Comparison of ENCODE assay signal across 28 mouse cellular contexts in the genomic region with DNA sequence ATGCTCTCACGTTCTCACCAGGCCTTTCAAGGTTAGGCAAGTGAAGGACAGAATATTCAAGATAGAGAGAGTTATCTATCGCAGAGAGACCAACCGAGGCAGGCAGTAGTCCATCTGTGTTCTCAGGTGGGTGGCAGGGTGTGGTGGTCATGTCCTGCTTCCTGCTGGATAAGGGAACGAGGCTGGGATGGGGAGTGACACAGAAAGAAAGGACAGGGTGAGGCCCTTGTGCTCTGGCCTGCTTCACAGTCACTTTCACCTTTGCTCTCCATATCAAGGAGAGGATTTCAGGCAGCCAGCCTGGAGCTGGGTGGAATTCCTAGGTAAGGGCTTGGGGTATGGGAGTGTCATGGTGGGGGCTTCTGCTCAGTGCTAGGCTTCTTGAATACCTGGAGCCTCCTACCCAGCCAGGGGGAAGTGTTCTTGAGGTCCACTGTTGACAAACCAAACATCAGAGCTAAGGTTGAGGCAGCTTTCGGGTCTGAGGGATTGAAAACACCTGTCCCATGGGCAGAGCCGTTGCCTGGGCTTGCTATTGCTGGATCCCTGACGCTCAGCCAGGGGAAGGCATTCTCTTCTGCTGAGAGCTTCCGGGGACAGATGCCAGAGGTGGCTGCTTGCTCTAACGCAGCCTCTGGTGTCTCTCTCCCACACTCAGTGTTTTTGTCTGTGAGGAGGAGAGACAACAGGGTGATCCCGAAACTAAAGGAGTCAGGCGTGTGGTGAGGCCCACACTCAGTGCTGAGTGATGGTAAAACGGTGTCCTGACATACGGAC. TPM values are rescaled to one million over a fixed set of nuclear protein-coding genes. Genes with fewer than 3 reads are reported as not detected.
A peak's percentile ranks its signal among the peaks of the same experiment; 100 is the strongest.
DNase-seq lines count a peak whose midpoint lies in the region; ATAC-seq lines count a peak whose summit lies in the region.
"Had no signal": no experiment of that assay in that cellular context is flagged by ENCODE, and none has a peak within 500 bp of the region (broad histone marks: within the 10 kb centered on the region; RNA-seq: fewer than 3 reads in every experiment).

No protein-coding gene starts in this region.

- H3K4me1 ChIP-seq in heart, embryonic 13.5 days, result peaks cover 25% of the 10 kb centered on the region
- 0 out of 2 replicates have a peak, but pooled peaks cover 3% of the 10 kb centered on the region for H3K4me1 ChIP-seq in heart, embryonic 11.5 days (ENCODE audit: control insufficient read depth, insufficient read depth, low read length)
- no peaks in the 10 kb centered on the region for H3K4me1 ChIP-seq in stomach, embryonic 16.5 days (ENCODE audit: control insufficient read depth, insufficient read depth, low read length)
- no peaks in the 10 kb centered on the region for H3K4me1 ChIP-seq in hindbrain, embryonic 13.5 days (replicated peaks)
- H3K4me1 ChIP-seq: embryonic facial prominence, embryonic 12.5 days; hindbrain, embryonic 15.5 days; limb, embryonic 13.5 days; midbrain, embryonic 13.5 days had no signal

- H3K4me2 ChIP-seq in heart, embryonic 13.5 days, result no peak overlapping the region
- H3K4me2 ChIP-seq in heart, embryonic 11.5 days, result no peak overlapping the region
- no peak overlapping the region for H3K4me2 ChIP-seq in stomach, embryonic 16.5 days (ENCODE audit: low read depth, low read length)
- H3K4me2 ChIP-seq in hindbrain, embryonic 13.5 days, result no peak overlapping the region
- H3K4me2 ChIP-seq: embryonic facial prominence, embryonic 12.5 days; hindbrain, embryonic 15.5 days; limb, embryonic 13.5 days; lung, embryonic 14.5 days; midbrain, embryonic 13.5 days had no signal

- no peaks in the 10 kb centered on the region for H3K27me3 ChIP-seq in heart, embryonic 13.5 days (replicated peaks)
- H3K27me3 ChIP-seq in heart, embryonic 11.5 days (ENCODE audit: control insufficient read depth, insufficient read depth, low read length), result no peaks in the 10 kb centered on the region
- no peaks in the 10 kb centered on the region for H3K27me3 ChIP-seq in stomach, embryonic 16.5 days (ENCODE audit: control insufficient read depth, insufficient read depth, low read length)
- no peaks in the 10 kb centered on the region for H3K27me3 ChIP-seq in hindbrain, embryonic 13.5 days
- H3K27me3 ChIP-seq: CH12.LX; embryonic facial prominence, embryonic 12.5 days; hindbrain, embryonic 15.5 days; limb, embryonic 13.5 days; megakaryocyte, embryonic 14.5 days; midbrain, embryonic 13.5 days had no signal

- no peaks in the 10 kb centered on the region for H3K9me3 ChIP-seq in heart, embryonic 13.5 days
- H3K9me3 ChIP-seq in heart, embryonic 11.5 days (replicated peaks; ENCODE audit: control insufficient read depth, low read length), result no peaks in the 10 kb centered on the region
- no peaks in the 10 kb centered on the region for H3K9me3 ChIP-seq in stomach, embryonic 16.5 days (replicated peaks; ENCODE audit: control insufficient read depth, low read length)
- no peaks in the 10 kb centered on the region for H3K9me3 ChIP-seq in hindbrain, embryonic 13.5 days
- H3K9me3 ChIP-seq: embryonic facial prominence, embryonic 12.5 days; G1E; hindbrain, embryonic 15.5 days; limb, embryonic 13.5 days; megakaryocyte, embryonic 14.5 days; midbrain, embryonic 13.5 days had no signal

- no peak overlapping the region for H3K4me3 ChIP-seq in heart, embryonic 13.5 days
- H3K4me3 ChIP-seq in heart, embryonic 11.5 days (ENCODE audit: low read depth, low read length), result no peak overlapping the region
- no peak overlapping the region for H3K4me3 ChIP-seq in stomach, embryonic 16.5 days (replicated peaks; ENCODE audit: low read length)
- H3K4me3 ChIP-seq in hindbrain, embryonic 13.5 days, result no peak overlapping the region
- H3K4me3 ChIP-seq: embryonic facial prominence, embryonic 12.5 days; hindbrain, embryonic 15.5 days; limb, embryonic 13.5 days; megakaryocyte, embryonic 14.5 days; midbrain, embryonic 13.5 days had no signal

- 0 out of 2 replicates have a peak overlapping the region, but pooled peaks have one; percentile 3 for H3K9ac ChIP-seq in heart, embryonic 13.5 days
- no peak overlapping the region for H3K9ac ChIP-seq in heart, embryonic 11.5 days (ENCODE audit: low read depth, low read length)
- H3K9ac ChIP-seq in stomach, embryonic 16.5 days (ENCODE audit: low read length), result no peak overlapping the region
- H3K9ac ChIP-seq in hindbrain, embryonic 13.5 days, result no peak overlapping the region
- H3K9ac ChIP-seq: embryonic facial prominence, embryonic 12.5 days; hindbrain, embryonic 15.5 days; limb, embryonic 13.5 days; liver, embryonic 14.5 days; lung, embryonic 14.5 days; midbrain, embryonic 13.5 days had no signal

- DNase-seq in brain, adult 2 months (ENCODE audit: low read depth, low spot score), result peak; percentile 39
- DNase-seq in heart, postnatal 4 days, result peak; percentile 32
- DNase-seq in c-Kit-positive CD71-positive TER-119-positive erythroid progenitor cells, embryonic 14.5 days (ENCODE audit: low spot score), result no peak
- DNase-seq: adrenal gland, adult 2 months; B cell, adult 2 months; cerebellum, adult 18-20 months; cerebellum, postnatal 14 days; kidney, postnatal 36 days; layer of hippocampus, adult 9-11 months; lung, embryonic 14.5 days; retina, postnatal 1 day; right cerebral cortex, postnatal 25 days; thymus, postnatal 14 days had no signal

- no peak for ATAC-seq in heart, embryonic 13.5 days (ENCODE audit: extremely low read depth, insufficient number of reproducible peaks, low FRiP score, low TSS enrichment)
- ATAC-seq in heart, embryonic 11.5 days (replicated peaks; ENCODE audit: insufficient number of reproducible peaks, low FRiP score, low TSS enrichment), result no peak
- peak; percentile 47; the same call in 1 of the 2 replicates for ATAC-seq in stomach, embryonic 16.5 days (ENCODE audit: insufficient read depth, low FRiP score)
- no peak for ATAC-seq in hindbrain, embryonic 13.5 days (ENCODE audit: low FRiP score)
- ATAC-seq: midbrain, embryonic 13.5 days had no signal

- 59% methylated on average over 13 of the region's 13 CpGs for WGBS in heart, embryonic 13.5 days
- 72% methylated on average over 13 of the region's 13 CpGs for WGBS in heart, embryonic 11.5 days (ENCODE audit: insufficient replicate concordance)
- 68% methylated on average over 13 of the region's 13 CpGs for WGBS in stomach, embryonic 16.5 days
- WGBS in hindbrain, embryonic 13.5 days, result 92% methylated on average over 13 of the region's 13 CpGs

- peaks cover 81% of the 10 kb centered on the region for H3K36me3 ChIP-seq in heart, embryonic 13.5 days
- peaks cover 7% of the 10 kb centered on the region for H3K36me3 ChIP-seq in heart, embryonic 11.5 days (ENCODE audit: control insufficient read depth, insufficient read depth, low read length)
- peaks cover 13% of the 10 kb centered on the region; the same call in 1 of the 2 replicates for H3K36me3 ChIP-seq in stomach, embryonic 16.5 days (ENCODE audit: control insufficient read depth, insufficient read depth, low read length)
- H3K36me3 ChIP-seq in hindbrain, embryonic 13.5 days, result peaks cover 94% of the 10 kb centered on the region

- H3K27ac ChIP-seq in heart, embryonic 13.5 days (replicated peaks), result no peak overlapping the region
- no peak overlapping the region for H3K27ac ChIP-seq in heart, embryonic 11.5 days (ENCODE audit: low read depth, low read length)
- H3K27ac ChIP-seq in stomach, embryonic 16.5 days (ENCODE audit: low read length), result no peak overlapping the region
- H3K27ac ChIP-seq in hindbrain, embryonic 13.5 days, result no peak overlapping the region
- H3K27ac ChIP-seq: embryonic facial prominence, embryonic 12.5 days; hindbrain, embryonic 15.5 days; limb, embryonic 13.5 days; liver, embryonic 14.5 days; midbrain, embryonic 13.5 days had no signal

RNA-seq across cellular contexts. Expression of gene Cck, which starts 38.6 kb away (rescaled TPM):
- 0.62 and 0.75 TPM in 2 replicates for polyA plus RNA-seq in heart, embryonic 13.5 days (2015; fragmentation: Nextera tagmentation; extraction: Ambion mirVana)
- 3.4 TPM in 2 replicates for polyA plus RNA-seq in heart, embryonic 11.5 days (2014; fragmentation: Nextera tagmentation; extraction: Ambion mirVana)
- total RNA-seq in heart, postnatal 4 days (2021), result under 1 TPM in 1 of 2 experiments, not detected in 1; 0.64 TPM
- polyA plus RNA-seq in stomach, embryonic 16.5 days (2015; fragmentation: Nextera tagmentation; extraction: Ambion mirVana), result 11.5 and 12.5 TPM in 2 replicates
- 7.7 and 15.1 TPM in 2 replicates for polyA plus RNA-seq in hindbrain, embryonic 13.5 days (2015; fragmentation: Nextera tagmentation; extraction: Ambion mirVana)
- total RNA-seq: CH12.LX; G1E; gastrocnemius, adult 18-20 months; heart, postnatal 36 days; monocyte, adult 5-6 weeks had no signal
- polyA plus RNA-seq: G1E; lung, embryonic 14.5 days had no signal
